Mouse (Mus musculus) heart, postnatal 0 days (tissue): ENCODE measurements around the gene Vat1l. TPM values are rescaled to one million over a fixed set of nuclear protein-coding genes. Genes with fewer than 3 reads are reported as not detected.

Experiments
- ATAC-seq: fragments of 200-750 bp; cut with Nextera tagmentation; 2 replicates; pipeline ENCODE4 v1.8.0; 2017; ENCODE audit warnings: low read depth, moderate number of reproducible peaks, moderate library complexity; ENCODE audit not compliant: insufficient read depth
- DNase-seq: peaks from one replicate; pipeline ENCODE4 v3.0.0-alpha.2; 2016; ENCODE audit warnings: low spot score
- H3K27ac ChIP-seq: fragments of 300-500 bp; sonication (generic); 2 replicates; pipeline ENCODE4 v1.5.1; 2014; ENCODE audit warnings: low read depth, mild to moderate bottlenecking
- H3K27me3 ChIP-seq: fragments of 300-500 bp; sonication (generic); 2 replicates; pipeline ENCODE4 v1.6.1; 2014; ENCODE audit warnings: low read length, mixed read lengths; ENCODE audit not compliant: control insufficient read depth, insufficient read depth
- H3K36me3 ChIP-seq: fragments of 300-500 bp; sonication (generic); replicated peaks from 2 replicates; pipeline ENCODE4 v1.6.1; 2014; ENCODE audit warnings: low read length, mixed read lengths; ENCODE audit not compliant: control insufficient read depth, insufficient read depth
- H3K4me1 ChIP-seq: fragments of 300-500 bp; sonication (generic); 2 replicates; pipeline ENCODE4 v1.6.1; 2014; ENCODE audit warnings: antibody characterized with exemption; ENCODE audit not compliant: control insufficient read depth, insufficient read depth
- H3K4me2 ChIP-seq: fragments of 300-500 bp; sonication (generic); 2 replicates; pipeline ENCODE4 v1.6.1; 2014; ENCODE audit warnings: low read depth, mild to moderate bottlenecking, low read length, moderate library complexity
- H3K4me3 ChIP-seq: fragments of 300-500 bp; sonication (generic); 2 replicates; pipeline ENCODE4 v1.5.1; 2014; ENCODE audit warnings: low read depth, low read length
- H3K9ac ChIP-seq: fragments of 300-500 bp; sonication (generic); replicated peaks from 2 replicates; pipeline ENCODE4 v1.6.1; 2014; ENCODE audit warnings: low read depth, low read length, mixed read lengths
- H3K9me3 ChIP-seq: fragments of 300-500 bp; sonication (generic); replicated peaks from 2 replicates; pipeline ENCODE4 v1.6.1; 2016; ENCODE audit warnings: low read length; ENCODE audit not compliant: control insufficient read depth
- CTCF ChIP-seq: IDR thresholded peaks from 2 replicates; pipeline ENCODE4 v1.5.1; 2016; ENCODE audit warnings: antibody characterized with exemption, control low read depth, low read depth
- EP300 ChIP-seq: IDR thresholded peaks from 2 replicates; pipeline ENCODE4 v1.6.1; 2016; ENCODE audit warnings: antibody characterized with exemption, low read depth
- WGBS: fragments of 180-500 bp; shearing (Covaris S2); extraction: QIAGEN DNeasy Blood & Tissue Kit; methylation state at CpG from one replicate; pipeline ENCODE4 v1.1.7; 2014; 5-methylcytosine and 5-hydroxymethylcytosine counted together
- polyA plus RNA-seq: library from polyadenylated mRNA; unstranded; fragments of >200 nt; fragmentation: Nextera tagmentation; extraction: Ambion mirVana; gene quantifications from 2 replicates; pipeline ENCODE4 v1.2.1, GENCODE M21; 2015
- total RNA-seq: library from RNA; depleted of rRNA; stranded (reverse); fragments of >200 nt; gene quantifications from 2 replicates; pipeline ENCODE4 v1.2.3, GENCODE M21; 2014; ENCODE audit warnings: low replicate concordance

Vat1l gene
- total and polyA plus RNA-seq, 2 experiments from 2014 or later = 0.05 to 1.2 TPM

- Histone ChIP-seq H3K4me3 (no peak overlapping the region), H3K4me2 (no peak overlapping the region), H3K27me3 (no peaks in the 10 kb centered on the region), H3K4me1 (no peaks in the 10 kb centered on the region; the same call in 1 of the 2 replicates), H3K36me3 (no peaks in the 10 kb centered on the region), H3K9me3 (no peaks in the 10 kb centered on the region), H3K9ac (no peak overlapping the region), H3K27ac (no peak overlapping the region)
- TF ChIP-seq CTCF (no peak), EP300 (no peak)
- 68% methylated on average over 3 of the region's 3 CpGs for WGBS
- DNase-seq (no peak), ATAC-seq (no peak)
Measured at GRCm38 (mm10) chr8:114220779-114221178, 15.4 kb downstream of the Vat1l start.

- Histone ChIP-seq H3K27me3 (no peaks in the 10 kb centered on the region), H3K4me1 (no peaks in the 10 kb centered on the region; the same call in 1 of the 2 replicates), H3K27ac (no peak overlapping the region), H3K9me3 (no peaks in the 10 kb centered on the region), H3K9ac (no peak overlapping the region), H3K4me3 (no peak overlapping the region), H3K36me3 (no peaks in the 10 kb centered on the region), H3K4me2 (no peak overlapping the region)
- no peak for ATAC-seq
- DNase-seq = no peak
- 76% methylated on average over 2 of the region's 2 CpGs for WGBS
- TF ChIP-seq CTCF (no peak), EP300 (no peak)
Measured at GRCm38 (mm10) chr8:114222001-114222400, 16.6 kb downstream of the Vat1l start.

- no peaks in the 10 kb centered on the region; the same call in 1 of the 2 replicates for H3K4me1 ChIP-seq
- H3K9ac ChIP-seq = no peak overlapping the region
- no peak for TF ChIP-seq EP300
- no peak for TF ChIP-seq CTCF
- no peaks in the 10 kb centered on the region for H3K27me3 ChIP-seq
- H3K4me2 ChIP-seq = no peak overlapping the region
- H3K9me3 ChIP-seq = no peaks in the 10 kb centered on the region
- H3K4me3 ChIP-seq = no peak overlapping the region
- no peaks in the 10 kb centered on the region for H3K36me3 ChIP-seq
- no peak overlapping the region for H3K27ac ChIP-seq
- no peak for ATAC-seq
- DNase-seq = no peak
- 91% methylated on average over 2 of the region's 2 CpGs for WGBS
Measured at GRCm38 (mm10) chr8:114224001-114224400, 18.6 kb downstream of the Vat1l start.

- Histone ChIP-seq H3K27ac (no peak overlapping the region), H3K4me3 (no peak overlapping the region), H3K27me3 (no peaks in the 10 kb centered on the region), H3K4me2 (no peak overlapping the region), H3K4me1 (no peaks in the 10 kb centered on the region), H3K36me3 (no peaks in the 10 kb centered on the region), H3K9me3 (no peaks in the 10 kb centered on the region), H3K9ac (no peak overlapping the region)
- DNase-seq (no peak), ATAC-seq (no peak)
- TF ChIP-seq CTCF (no peak), EP300 (no peak)
- WGBS = 81% methylated on average over 3 of the region's 3 CpGs
Measured at GRCm38 (mm10) chr8:114251321-114252065, 46.1 kb downstream of the Vat1l start.

DNA sequence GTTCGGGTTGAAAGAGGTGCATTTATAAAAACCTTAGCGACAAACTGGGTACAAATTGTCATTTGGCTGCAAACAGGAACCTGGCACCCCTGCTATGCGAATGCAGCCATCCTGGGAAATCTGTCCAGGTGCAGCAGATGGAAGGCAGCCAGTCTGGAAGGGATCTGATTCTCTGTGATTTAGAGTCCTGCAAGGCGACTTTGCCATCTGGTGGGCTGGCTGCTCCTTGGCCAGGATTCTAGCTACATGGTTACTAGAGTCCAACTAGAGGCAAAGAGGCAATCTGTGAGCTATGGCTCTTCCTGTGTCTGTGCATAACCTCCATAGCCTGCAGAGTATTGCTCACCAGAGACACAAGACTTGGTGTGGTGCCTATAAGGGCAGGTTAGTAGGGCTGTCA lies 53.3 kb downstream of the Vat1l start:
- WGBS = 69% methylated on average over 4 of the region's 4 CpGs
- Histone ChIP-seq H3K27me3 (no peaks in the 10 kb centered on the region), H3K9ac (no peak overlapping the region), H3K36me3 (no peaks in the 10 kb centered on the region), H3K9me3 (no peaks in the 10 kb centered on the region), H3K4me1 (no peaks in the 10 kb centered on the region), H3K4me2 (no peak overlapping the region), H3K27ac (no peak overlapping the region), H3K4me3 (no peak overlapping the region)
- TF ChIP-seq EP300 (no peak), CTCF (no peak)
- ATAC-seq = no peak
- no peak for DNase-seq
